Mouse (Mus musculus) liver, postnatal 0 days (tissue): ENCODE results near the gene Atp6v0a4. TPM values are rescaled to one million over a fixed set of nuclear protein-coding genes. Genes with fewer than 3 reads are reported as not detected.

Experiments
- ATAC-seq: fragments of 200-750 bp; cut with Nextera tagmentation; 2 replicates; pipeline ENCODE4 v1.8.0; 2017; ENCODE audit warnings: mild to moderate bottlenecking, moderate library complexity
- DNase-seq: peaks from one replicate; pipeline ENCODE4 v3.0.0-alpha.2; 2016
- H3K27ac ChIP-seq: fragments of 300-500 bp; sonication (generic); 2 replicates; pipeline ENCODE4 v1.5.1; 2014; ENCODE audit warnings: antibody characterized with exemption, moderate library complexity, mild to moderate bottlenecking, low read depth
- H3K27me3 ChIP-seq: fragments of 300-500 bp; sonication (generic); 2 replicates; pipeline ENCODE4 v1.6.1; 2014; ENCODE audit warnings: low read length, control low read depth, mixed read lengths; ENCODE audit not compliant: insufficient read depth
- H3K36me3 ChIP-seq: fragments of 300-500 bp; sonication (generic); replicated peaks from 2 replicates; pipeline ENCODE4 v1.6.1; 2014; ENCODE audit warnings: mild to moderate bottlenecking, control low read depth, low read length, moderate library complexity, mixed read lengths; ENCODE audit not compliant: insufficient read depth
- H3K4me1 ChIP-seq: fragments of 300-500 bp; sonication (generic); 2 replicates; pipeline ENCODE4 v1.6.1; 2014; ENCODE audit warnings: antibody characterized with exemption, mild to moderate bottlenecking, control low read depth; ENCODE audit not compliant: insufficient read depth
- H3K4me2 ChIP-seq: fragments of 300-500 bp; sonication (generic); 2 replicates; pipeline ENCODE4 v1.6.1; 2014; ENCODE audit warnings: low read depth, mild to moderate bottlenecking, low read length, moderate library complexity, mixed read lengths
- H3K4me3 ChIP-seq: fragments of 300-500 bp; sonication (generic); 2 replicates; pipeline ENCODE4 v1.5.1; 2014; ENCODE audit warnings: low read depth, low read length
- H3K9ac ChIP-seq: fragments of 300-500 bp; sonication (generic); replicated peaks from 2 replicates; pipeline ENCODE4 v1.6.1; 2014; ENCODE audit warnings: mild to moderate bottlenecking, moderate library complexity
- H3K9me3 ChIP-seq: fragments of 300-500 bp; sonication (generic); 2 replicates; pipeline ENCODE4 v1.6.1; 2016; ENCODE audit warnings: mild to moderate bottlenecking, control low read depth, low read length, mixed read lengths
- CTCF ChIP-seq: sonication (generic); IDR thresholded peaks from 2 replicates; pipeline ENCODE4 v1.5.1; 2016; ENCODE audit warnings: antibody characterized with exemption, low read depth
- EP300 ChIP-seq: IDR thresholded peaks from 2 replicates; pipeline ENCODE4 v1.6.1; 2016; ENCODE audit warnings: antibody characterized with exemption, low read depth, mild to moderate bottlenecking
- WGBS: fragments of 180-500 bp; shearing (Covaris S2); extraction: QIAGEN DNeasy Blood & Tissue Kit; methylation state at CpG from one replicate; pipeline ENCODE4 v1.1.7; 2014; ENCODE audit not compliant: insufficient replicate concordance; 5-methylcytosine and 5-hydroxymethylcytosine counted together
- polyA plus RNA-seq: library from polyadenylated mRNA; unstranded; fragments of >200 nt; fragmentation: Nextera tagmentation; extraction: Ambion mirVana; gene quantifications from 2 replicates; pipeline ENCODE4 v1.2.1, GENCODE M21; 2015

Atp6v0a4 gene
- polyA plus RNA-seq, 1 experiment from 2014 or later = 0.05 TPM

GRCm38 (mm10) chr6:38121843-38122242 lies 2.5 kb downstream of the Atp6v0a4 start:
- H3K36me3 ChIP-seq = no peaks in the 10 kb centered on the region
- DNase-seq = no peak
- peaks cover 12% of the 10 kb centered on the region for H3K4me1 ChIP-seq
- no peak overlapping the region for H3K9ac ChIP-seq
- WGBS = 63% methylated on average over 5 of the region's 5 CpGs
- no peak for TF ChIP-seq CTCF
- no peak for TF ChIP-seq EP300
- no peak overlapping the region for H3K4me3 ChIP-seq
- no peaks in the 10 kb centered on the region for H3K27me3 ChIP-seq
- H3K4me2 ChIP-seq = peak overlapping the region; percentile 22; the same call in 1 of the 2 replicates
- H3K9me3 ChIP-seq = no peaks in the 10 kb centered on the region
- ATAC-seq = no peak
- H3K27ac ChIP-seq = peak overlapping the region; percentile 74

- peak; percentile 76 for DNase-seq
- Histone ChIP-seq H3K36me3 (no peaks in the 10 kb centered on the region), H3K4me2 (peak overlapping the region; percentile 46), H3K27me3 (no peaks in the 10 kb centered on the region), H3K4me1 (peaks cover 12% of the 10 kb centered on the region), H3K9ac (no peak overlapping the region), H3K27ac (peak overlapping the region; percentile 74), H3K9me3 (no peaks in the 10 kb centered on the region), H3K4me3 (no peak overlapping the region)
- TF ChIP-seq CTCF = no peak
- peak; percentile 78 for TF ChIP-seq EP300
- 52% methylated on average over 9 of the region's 9 CpGs for WGBS
- peak; percentile 95 for ATAC-seq
These were observed 3.6 kb downstream of the Atp6v0a4 start for GRCm38 (mm10) chr6:38120681-38121371.

- H3K9ac ChIP-seq = no peak overlapping the region
- no peak overlapping the region for H3K27ac ChIP-seq
- H3K4me1 ChIP-seq = peaks cover 8% of the 10 kb centered on the region
- no peak overlapping the region for H3K4me3 ChIP-seq
- ATAC-seq (no peak), DNase-seq (no peak)
- TF ChIP-seq EP300 (no peak), CTCF (no peak)
- H3K36me3 ChIP-seq = no peaks in the 10 kb centered on the region
- H3K4me2 ChIP-seq = no peak overlapping the region
- H3K9me3 ChIP-seq = no peaks in the 10 kb centered on the region
- no peaks in the 10 kb centered on the region for H3K27me3 ChIP-seq
- 71% methylated on average over 6 of the region's 6 CpGs for WGBS
These were observed 6.0 kb downstream of the Atp6v0a4 start for GRCm38 (mm10) chr6:38118341-38118740.

GRCm38 (mm10) chr6:38116107-38116770 lies 8.1 kb downstream of the Atp6v0a4 start:
- no peak overlapping the region for H3K9ac ChIP-seq
- ATAC-seq (no peak), DNase-seq (no peak)
- no peak overlapping the region for H3K4me3 ChIP-seq
- no peak overlapping the region for H3K4me2 ChIP-seq
- no peaks in the 10 kb centered on the region for H3K36me3 ChIP-seq
- H3K9me3 ChIP-seq = no peaks in the 10 kb centered on the region
- H3K27me3 ChIP-seq = no peaks in the 10 kb centered on the region
- H3K27ac ChIP-seq = no peak overlapping the region
- no peak for TF ChIP-seq CTCF
- no peak for TF ChIP-seq EP300
- 0 out of 2 replicates have a peak, but pooled peaks cover 3% of the 10 kb centered on the region for H3K4me1 ChIP-seq
- WGBS = 61% methylated on average over 4 of the region's 4 CpGs

GRCm38 (mm10) chr6:38110859-38111258 lies 13.5 kb downstream of the Atp6v0a4 start:
- WGBS = 66% methylated on average over 9 of the region's 9 CpGs
- no peaks in the 10 kb centered on the region for H3K9me3 ChIP-seq
- DNase-seq = no peak
- no peak overlapping the region for H3K4me3 ChIP-seq
- H3K9ac ChIP-seq = no peak overlapping the region
- H3K27ac ChIP-seq = no peak overlapping the region
- H3K36me3 ChIP-seq = no peaks in the 10 kb centered on the region
- H3K4me1 ChIP-seq = no peaks in the 10 kb centered on the region
- H3K27me3 ChIP-seq = no peaks in the 10 kb centered on the region
- TF ChIP-seq EP300 (no peak), CTCF (no peak)
- H3K4me2 ChIP-seq = no peak overlapping the region
- ATAC-seq = no peak

GRCm38 (mm10) chr6:38109871-38110270 lies 14.5 kb downstream of the Atp6v0a4 start:
- no peak overlapping the region for H3K4me2 ChIP-seq
- no peak for ATAC-seq

More at GRCm38 (mm10) chr6:38109871-38110270, 14.5 kb downstream of the Atp6v0a4 start:
- H3K27ac ChIP-seq = no peak overlapping the region
- H3K36me3 ChIP-seq = no peaks in the 10 kb centered on the region
- no peaks in the 10 kb centered on the region for H3K27me3 ChIP-seq
- H3K4me3 ChIP-seq = no peak overlapping the region
- no peak for TF ChIP-seq EP300
- no peak for TF ChIP-seq CTCF
- WGBS = 21% methylated on average over 9 of the region's 9 CpGs
- no peaks in the 10 kb centered on the region for H3K4me1 ChIP-seq
- DNase-seq = no peak
- no peak overlapping the region for H3K9ac ChIP-seq
- H3K9me3 ChIP-seq = no peaks in the 10 kb centered on the region
